Mouse (Mus musculus) liver, adult 2 months (tissue): Measurements from ENCODE around the gene Cntln. TPM values are rescaled to one million over a fixed set of nuclear protein-coding genes. Genes with fewer than 3 reads are reported as not detected.

Source experiments
- DNase-seq: peaks from one replicate; pipeline ENCODE4 v3.0.0-alpha.2; 2011; ENCODE audit warnings: low read depth, low spot score; ENCODE audit errors: extremely low read depth
- H3K27ac ChIP-seq: fragments of 200-500 bp; replicated peaks from 2 replicates; pipeline ENCODE4 v1.5.1; 2012; ENCODE audit warnings: low read depth, mild to moderate bottlenecking, control low read depth, inconsistent platforms, low read length; ENCODE audit not compliant: insufficient read depth
- H3K27me3 ChIP-seq: fragments of 200-500 bp; 2 replicates; pipeline ENCODE4 v1.6.1; 2012; ENCODE audit warnings: mild to moderate bottlenecking, moderate library complexity, low read length, inconsistent platforms; ENCODE audit not compliant: control insufficient read depth, insufficient read depth
- H3K36me3 ChIP-seq: fragments of 200-500 bp; 2 replicates; pipeline ENCODE4 v1.6.1; 2012; ENCODE audit warnings: low read length, inconsistent platforms; ENCODE audit not compliant: control insufficient read depth, insufficient read depth
- H3K4me1 ChIP-seq: fragments of 200-500 bp; 2 replicates; pipeline ENCODE4 v1.6.1; 2011; ENCODE audit warnings: low read length; ENCODE audit not compliant: control insufficient read depth, insufficient read depth
- H3K4me3 ChIP-seq: fragments of 200-500 bp; 2 replicates; pipeline ENCODE4 v1.5.1; 2011; ENCODE audit warnings: low read depth, mild to moderate bottlenecking, control low read depth, low read length, moderate library complexity; ENCODE audit not compliant: insufficient read depth
- H3K79me2 ChIP-seq: fragments of 200-500 bp; 2 replicates; pipeline ENCODE4 v1.6.1; 2012; ENCODE audit warnings: inconsistent platforms, mild to moderate bottlenecking, low read length, moderate library complexity; ENCODE audit not compliant: control insufficient read depth, insufficient read depth
- H3K9ac ChIP-seq: fragments of 200-500 bp; 2 replicates; pipeline ENCODE4 v1.6.1; 2012; ENCODE audit warnings: low read depth, mild to moderate bottlenecking, control low read depth, inconsistent platforms, low read length
- CTCF ChIP-seq: fragments of 200-500 bp; IDR thresholded peaks from 2 replicates; pipeline ENCODE4 v1.5.1; 2011; ENCODE audit warnings: low read depth, low read length, control low read depth
- POLR2A ChIP-seq: fragments of 200-500 bp; IDR thresholded peaks from 2 replicates; pipeline ENCODE4 v1.6.1; 2011; ENCODE audit warnings: low read length, control low read depth; ENCODE audit not compliant: insufficient read depth; ENCODE audit errors: extremely low read depth
- WGBS: fragments of 180-500 bp; shearing (Covaris S2); methylation state at CpG from one replicate; pipeline ENCODE4 v1.1.7; 2018; 5-methylcytosine and 5-hydroxymethylcytosine counted together
- polyA plus RNA-seq: library from polyadenylated mRNA; depleted of rRNA; stranded (reverse); fragments of >200 nt; gene quantifications from 2 replicates; pipeline ENCODE4 v1.2.3, GENCODE M21; 2012
- total RNA-seq: library from RNA; depleted of rRNA; stranded (reverse); fragments of >200 nt; gene quantifications from 2 replicates; pipeline ENCODE4 v1.2.3, GENCODE M21; 2014

The Cntln gene
- total and polyA plus RNA-seq, 2 experiments = 0.32 to 1.3 TPM

DNA sequence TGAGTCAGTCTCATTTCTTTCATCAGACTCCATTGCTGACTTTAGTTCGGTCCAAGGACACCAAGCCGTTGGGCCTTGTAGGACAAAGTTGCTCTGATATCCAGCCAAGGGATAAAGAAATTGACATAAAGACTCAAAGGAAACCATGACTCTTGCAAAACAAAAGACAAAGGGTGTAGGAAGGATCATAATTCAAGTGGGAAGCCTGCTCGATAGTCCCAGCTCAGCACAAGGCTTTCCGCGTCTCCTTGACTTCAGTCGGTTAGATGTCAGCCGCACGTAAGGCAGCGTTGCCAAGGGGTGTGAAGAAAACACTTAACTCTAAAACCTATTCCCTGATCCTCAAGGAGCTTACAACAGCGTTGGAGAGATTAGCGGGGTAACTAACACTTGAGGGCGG lies 463 bp upstream of the Cntln start:
- Histone ChIP-seq H3K27me3 (no peaks in the 10 kb centered on the region), H3K36me3 (no peaks in the 10 kb centered on the region), H3K4me1 (no peaks in the 10 kb centered on the region), H3K79me2 (no peaks in the 10 kb centered on the region), H3K27ac (0 out of 2 replicates have a peak overlapping the region, but pooled peaks have one; percentile 2), H3K4me3 (0 out of 2 replicates have a peak overlapping the region, but pooled peaks have one; percentile 95), H3K9ac (no peak overlapping the region; the same call in 1 of the 2 replicates)
- DNase-seq = no peak
- WGBS = 78% methylated on average over 12 of the region's 12 CpGs
- no peak for TF ChIP-seq POLR2A
- TF ChIP-seq CTCF = no peak

GRCm38 (mm10) chr4:84884539-84885270 lies 596 bp downstream of the Cntln start:
- DNase-seq = no peak

GRCm38 (mm10) chr4:84885271-84885540 lies 1.1 kb downstream of the Cntln start:
- no peaks in the 10 kb centered on the region for H3K79me2 ChIP-seq
- no peak overlapping the region for H3K4me3 ChIP-seq
- DNase-seq = no peak
- 54% methylated on average over 1 of the region's 1 CpGs for WGBS
- no peak overlapping the region for H3K27ac ChIP-seq
- no peaks in the 10 kb centered on the region for H3K36me3 ChIP-seq
- TF ChIP-seq POLR2A (no peak), CTCF (no peak)
- H3K27me3 ChIP-seq = no peaks in the 10 kb centered on the region
- H3K4me1 ChIP-seq = no peaks in the 10 kb centered on the region
- H3K9ac ChIP-seq = no peak overlapping the region

More at GRCm38 (mm10) chr4:84884539-84885270, 596 bp downstream of the Cntln start:
- H3K79me2 ChIP-seq = no peaks in the 10 kb centered on the region
- H3K27me3 ChIP-seq = no peaks in the 10 kb centered on the region
- H3K9ac ChIP-seq = peak overlapping the region; percentile 94
- 2% methylated on average over 60 of the region's 60 CpGs for whole genome bisulfite sequencing
- peak overlapping the region; percentile 95 for H3K4me3 ChIP-seq
- no peak for TF ChIP-seq CTCF
- no peaks in the 10 kb centered on the region for H3K36me3 ChIP-seq
- peak overlapping the region; percentile 43 for H3K27ac ChIP-seq
- no peaks in the 10 kb centered on the region for H3K4me1 ChIP-seq

DNA sequence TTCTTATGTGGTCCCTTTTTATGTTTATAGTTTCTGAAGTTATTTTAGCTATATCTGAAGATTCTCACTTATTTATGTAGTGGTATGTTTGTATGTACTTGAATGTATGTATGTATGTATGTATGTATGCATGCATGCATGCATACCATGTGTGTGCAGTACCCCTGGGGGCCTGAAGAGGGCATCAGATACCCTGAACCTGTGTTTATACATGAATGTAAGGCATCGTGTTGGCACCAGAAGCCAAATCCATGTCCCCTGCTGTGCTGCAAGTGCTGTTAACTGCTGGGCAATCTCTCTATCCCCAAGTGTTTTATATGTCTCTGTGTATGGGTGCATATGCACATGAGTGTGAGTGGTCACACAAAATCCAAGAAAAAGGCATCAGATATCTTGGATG lies 34.3 kb downstream of the Cntln start:
- WGBS = 93% methylated on average over 1 of the region's 1 CpGs
- H3K4me1 ChIP-seq = no peaks in the 10 kb centered on the region
- no peak overlapping the region for H3K4me3 ChIP-seq
- H3K9ac ChIP-seq = no peak overlapping the region
- no peak overlapping the region for H3K27ac ChIP-seq
- no peak for DNase-seq
- H3K27me3 ChIP-seq = no peaks in the 10 kb centered on the region
- H3K36me3 ChIP-seq = no peaks in the 10 kb centered on the region
- no peaks in the 10 kb centered on the region for H3K79me2 ChIP-seq
- TF ChIP-seq CTCF = no peak
- no peak for TF ChIP-seq POLR2A

- TF ChIP-seq CTCF = no peak
- no peak for TF ChIP-seq POLR2A
- H3K9ac ChIP-seq = no peak overlapping the region
- no peak for DNase-seq
- H3K27me3 ChIP-seq = no peaks in the 10 kb centered on the region
- no peaks in the 10 kb centered on the region for H3K36me3 ChIP-seq
- no peaks in the 10 kb centered on the region for H3K4me1 ChIP-seq
- H3K27ac ChIP-seq = no peak overlapping the region
- 95% methylated on average over 6 of the region's 6 CpGs for WGBS
- H3K4me3 ChIP-seq = no peak overlapping the region
- no peaks in the 10 kb centered on the region for H3K79me2 ChIP-seq
Observed at GRCm38 (mm10) chr4:84934342-84934929, 50.3 kb downstream of the Cntln start.

GRCm38 (mm10) chr4:84942059-84942458 lies 58.0 kb downstream of the Cntln start:
- DNase-seq = no peak
- Histone ChIP-seq H3K4me3 (no peak overlapping the region), H3K27me3 (no peaks in the 10 kb centered on the region), H3K36me3 (no peaks in the 10 kb centered on the region), H3K4me1 (no peaks in the 10 kb centered on the region), H3K27ac (no peak overlapping the region), H3K79me2 (no peaks in the 10 kb centered on the region), H3K9ac (no peak overlapping the region)
- TF ChIP-seq CTCF (no peak), POLR2A (no peak)
- WGBS = 83% methylated on average over 2 of the region's 2 CpGs
